Mouse (Mus musculus) embryo, embryonic 9.5 days (tissue): ENCODE data around the gene Galntl5.
"Not testable (repeated sequence)": the region's sequence is repeated elsewhere in the genome, so short reads cannot be mapped to it uniquely, and the experiment has no call there.

Experiments used
- DNase-seq: peaks from one replicate; pipeline ENCODE4 v3.0.0-alpha.2; 2017; ENCODE audit errors: extremely low spot score

The Galntl5 gene

GRCm38 (mm10) chr5:25190521-25190920 is 9.3 kb downstream of the Galntl5 start:
- no peak for DNase-seq

GRCm38 (mm10) chr5:25211872-25212271 is 30.6 kb downstream of the Galntl5 start:
- DNase-seq, result no peak

DNA sequence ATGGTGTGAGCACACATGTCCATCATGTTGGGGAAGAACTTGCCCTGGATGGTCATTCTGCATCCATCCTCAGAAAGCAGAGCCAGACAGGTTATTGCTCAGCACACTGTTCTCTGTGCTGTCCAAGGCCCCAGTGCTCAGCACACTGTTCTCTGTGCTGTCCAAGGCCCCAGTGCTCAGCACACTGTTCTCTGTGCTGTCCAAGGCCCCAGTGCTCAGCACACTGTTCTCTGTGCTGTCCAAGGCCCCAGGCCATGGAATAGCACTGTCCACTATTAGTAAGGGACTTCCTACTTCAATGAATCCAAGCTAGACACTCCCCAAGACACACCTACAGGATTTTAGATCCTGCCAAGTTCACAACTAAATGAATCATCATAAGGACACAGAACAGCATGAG is 32.0 kb downstream of the Galntl5 start:
- not testable (repeated sequence) for DNase-seq

DNA sequence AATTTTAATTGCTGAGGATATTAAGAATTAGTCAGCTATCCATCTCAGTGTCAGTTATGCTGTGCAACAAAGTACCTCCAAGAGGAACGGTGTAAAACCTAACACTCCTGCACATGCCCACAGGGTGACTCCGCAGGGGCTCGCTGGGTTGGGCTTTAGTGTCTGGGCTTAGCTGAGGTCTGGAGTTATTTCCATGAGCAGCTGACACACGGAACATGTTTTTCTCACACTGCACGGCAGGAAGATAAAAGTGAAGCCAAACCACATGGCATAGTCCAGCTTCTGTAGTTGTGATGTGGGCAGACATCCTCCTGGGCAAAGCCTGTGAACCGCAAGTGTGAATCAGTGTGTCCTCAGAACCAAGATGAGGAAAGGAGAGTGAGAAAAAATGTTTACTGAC is 33.7 kb downstream of the Galntl5 start:
- DNase-seq, result no peak

DNA sequence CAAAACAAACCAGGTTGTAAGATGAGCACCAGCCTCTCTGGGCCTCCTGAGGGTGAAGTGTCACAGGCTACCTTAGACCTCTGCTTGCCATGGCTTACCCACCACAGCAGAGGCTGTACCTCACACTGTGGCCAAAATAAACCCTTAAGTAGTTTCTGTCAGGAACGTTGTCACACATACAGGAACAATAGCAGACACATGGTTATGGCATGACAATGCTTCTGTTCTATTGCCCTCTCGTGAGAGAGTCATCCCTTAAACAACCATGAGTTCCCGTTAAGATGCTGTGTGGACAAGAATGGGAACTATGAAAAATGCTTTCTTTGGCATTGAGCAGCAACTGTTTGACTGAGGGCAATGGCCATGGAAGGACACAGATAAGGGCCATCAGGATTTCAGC is 40.3 kb downstream of the Galntl5 start, which contains the start of gene Galnt11:
Galnt11 (plus strand) TSS at position 301 of the 400 bp plus-strand sequence.
- DNase-seq, result no peak

DNA sequence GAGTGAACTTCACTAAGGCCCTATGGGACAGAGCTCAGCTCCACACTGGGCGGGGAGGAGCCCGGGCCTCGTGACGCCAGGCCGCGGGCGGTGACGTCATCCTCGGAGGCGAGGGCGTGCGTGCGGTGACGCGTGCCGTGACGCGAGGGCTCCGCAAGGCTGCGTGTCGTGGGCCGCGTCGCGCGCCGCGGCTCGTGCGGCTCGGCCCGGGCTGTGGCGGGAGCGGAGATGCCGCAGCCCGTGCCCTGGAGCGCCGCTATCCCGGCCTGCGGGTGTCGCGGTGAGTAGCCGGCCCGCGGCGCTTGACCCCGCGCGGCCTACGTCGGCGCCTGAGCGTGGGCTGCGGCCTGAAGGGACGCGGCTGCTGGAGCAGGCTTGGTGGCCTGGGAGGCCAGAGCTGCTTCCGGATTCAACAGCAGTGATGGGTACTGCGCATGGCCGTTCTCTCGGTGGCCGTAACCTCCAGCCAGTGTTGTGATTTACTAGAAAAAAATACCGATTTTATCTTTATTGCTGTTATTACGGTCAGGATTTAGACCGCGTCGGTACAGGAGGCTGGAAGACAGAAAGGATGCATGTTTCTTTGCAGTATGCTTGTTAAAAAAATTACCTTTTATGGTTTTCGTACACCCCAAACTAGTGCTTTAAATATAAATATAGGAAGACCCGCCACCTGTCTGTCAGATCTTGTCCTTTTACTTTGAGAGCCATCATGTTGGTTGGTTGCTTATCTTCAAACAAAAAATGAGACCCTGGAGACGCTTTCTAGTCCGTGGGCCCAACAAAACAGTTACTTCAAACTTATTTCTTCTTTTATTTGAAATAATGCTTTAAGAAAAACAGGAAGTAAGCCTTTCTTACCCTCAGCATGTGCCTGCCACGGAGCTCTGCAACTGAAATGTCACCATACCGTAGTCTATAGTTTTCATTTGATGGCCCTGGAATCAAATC is 41.8 kb downstream of the Galntl5 start, which contains the start of gene E130116L18Rik:
E130116L18Rik (minus strand) TSS at position 402 of the 951 bp plus-strand sequence.
- peak; percentile 89 for DNase-seq

- not testable (repeated sequence) for DNase-seq
These were observed 43.1 kb downstream of the Galntl5 start for GRCm38 (mm10) chr5:25224377-25224776.

GRCm38 (mm10) chr5:25243101-25243500 is 61.8 kb downstream of the Galntl5 start:
- no peak for DNase-seq

DNA sequence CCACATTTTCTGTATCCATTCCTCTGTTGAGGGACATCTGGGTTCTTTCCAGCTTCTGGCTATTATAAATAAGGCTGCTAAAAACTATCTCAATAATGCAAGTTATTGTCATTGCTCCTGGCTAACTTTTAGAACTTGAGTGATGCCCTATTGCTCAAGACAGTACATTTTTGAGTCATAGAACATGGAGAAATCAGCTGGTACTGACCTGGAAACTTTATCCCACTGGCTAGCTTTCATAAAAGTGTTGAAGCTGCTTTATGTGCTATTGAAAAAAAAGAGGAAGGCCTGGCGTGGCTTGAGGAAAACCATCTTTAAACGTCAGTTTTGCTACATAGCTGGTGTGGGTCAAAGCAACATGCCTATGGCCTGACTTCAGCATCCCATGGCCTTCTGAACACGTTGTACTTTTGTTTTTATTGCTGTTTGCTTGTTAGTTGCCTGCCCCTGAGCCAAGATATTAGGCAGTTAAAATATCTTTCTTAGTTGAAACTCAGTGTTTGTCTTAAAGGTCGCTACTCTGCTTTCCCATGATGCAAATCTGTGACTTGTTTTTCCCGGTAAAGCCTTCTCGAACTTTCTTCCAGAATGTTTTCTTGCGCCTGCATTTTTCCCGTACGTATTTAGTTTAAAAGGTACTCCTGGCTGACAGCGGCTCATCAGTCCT is 64.7 kb downstream of the Galntl5 start:
- DNase-seq, result no peak

DNA sequence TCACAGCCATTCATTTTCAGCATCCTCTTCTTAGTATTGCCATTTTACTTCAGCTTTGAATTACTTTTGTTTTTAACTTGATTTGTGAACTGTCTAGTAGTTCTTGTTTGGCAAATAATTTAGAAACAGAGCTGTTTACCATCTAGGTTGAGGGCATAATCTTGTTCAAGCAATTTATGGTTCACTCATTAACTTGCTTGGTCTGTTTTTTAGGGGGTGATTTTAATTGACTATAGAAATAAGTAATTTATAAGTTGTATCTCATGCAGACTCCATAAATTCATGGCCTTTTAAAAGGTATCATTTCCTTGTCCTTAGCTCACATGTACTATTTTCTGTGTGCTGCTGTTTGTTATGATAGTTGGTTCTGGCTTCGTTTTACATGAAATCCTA is 65.2 kb downstream of the Galntl5 start:
- no peak for DNase-seq

DNA sequence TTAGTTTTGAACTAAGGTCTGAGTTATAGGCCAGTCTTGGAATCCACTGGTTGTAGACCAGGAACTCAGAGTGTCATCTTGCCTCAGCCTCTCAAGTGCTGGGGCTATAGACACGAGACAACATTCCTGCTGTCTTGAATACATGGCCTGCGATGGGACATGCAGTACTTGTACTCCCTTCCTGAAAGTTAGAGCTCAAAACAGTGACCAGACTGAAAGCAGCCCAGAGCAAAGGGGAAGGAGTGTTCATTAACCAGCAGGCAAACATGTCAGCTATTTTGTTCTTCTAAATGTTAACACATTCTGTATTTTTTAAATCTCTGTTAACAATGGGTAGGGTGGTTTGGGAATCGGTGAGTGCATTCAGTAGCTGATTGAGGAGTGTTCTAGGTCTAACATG is 65.8 kb downstream of the Galntl5 start:
- DNase-seq, result no peak

GRCm38 (mm10) chr5:25252423-25252822 is 71.2 kb downstream of the Galntl5 start:
- no peak for DNase-seq

DNA sequence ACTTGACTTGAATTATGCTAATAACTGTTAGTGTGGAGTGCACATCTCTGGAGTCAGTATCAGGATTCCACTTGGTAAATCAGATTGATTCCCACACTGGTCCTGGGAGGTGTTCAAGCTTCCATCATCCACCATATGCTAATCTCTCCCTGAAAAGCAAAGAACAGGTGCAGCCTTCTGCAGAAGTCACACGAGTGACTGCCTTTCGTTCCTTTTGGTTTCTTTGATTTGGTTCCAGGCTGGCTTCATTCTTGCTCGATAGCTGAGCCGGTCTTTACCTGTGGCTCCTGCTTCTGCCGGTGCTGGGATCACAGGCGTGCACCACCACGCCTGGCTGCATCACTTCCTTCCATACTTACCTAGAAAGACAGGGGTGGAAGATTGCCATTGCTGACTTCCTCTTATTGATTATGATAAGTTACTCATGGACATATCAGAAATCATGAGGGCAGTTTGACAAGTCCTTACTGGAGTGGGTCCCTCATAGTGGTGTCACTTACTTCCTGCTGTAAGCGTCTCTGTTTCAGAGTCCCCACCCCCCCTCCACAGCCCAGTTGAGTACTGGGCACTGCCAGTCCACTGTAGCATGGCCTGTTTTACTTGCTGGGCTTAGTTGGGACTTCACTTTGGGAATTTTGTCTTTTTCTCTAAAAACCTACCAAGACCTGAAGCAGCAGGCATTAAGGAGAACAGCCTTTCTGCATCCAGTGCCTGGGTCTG is 71.7 kb downstream of the Galntl5 start:
- DNase-seq, result no peak

- no peak for DNase-seq
These were observed 73.2 kb downstream of the Galntl5 start for GRCm38 (mm10) chr5:25254491-25254890.

GRCm38 (mm10) chr5:25256686-25257085 is 75.4 kb downstream of the Galntl5 start:
- DNase-seq, result no peak

GRCm38 (mm10) chr5:25261452-25261851 is 80.2 kb downstream of the Galntl5 start:
- DNase-seq, result no peak

- DNase-seq, result no peak
These were observed 81.0 kb downstream of the Galntl5 start for GRCm38 (mm10) chr5:25262266-25262665.

DNA sequence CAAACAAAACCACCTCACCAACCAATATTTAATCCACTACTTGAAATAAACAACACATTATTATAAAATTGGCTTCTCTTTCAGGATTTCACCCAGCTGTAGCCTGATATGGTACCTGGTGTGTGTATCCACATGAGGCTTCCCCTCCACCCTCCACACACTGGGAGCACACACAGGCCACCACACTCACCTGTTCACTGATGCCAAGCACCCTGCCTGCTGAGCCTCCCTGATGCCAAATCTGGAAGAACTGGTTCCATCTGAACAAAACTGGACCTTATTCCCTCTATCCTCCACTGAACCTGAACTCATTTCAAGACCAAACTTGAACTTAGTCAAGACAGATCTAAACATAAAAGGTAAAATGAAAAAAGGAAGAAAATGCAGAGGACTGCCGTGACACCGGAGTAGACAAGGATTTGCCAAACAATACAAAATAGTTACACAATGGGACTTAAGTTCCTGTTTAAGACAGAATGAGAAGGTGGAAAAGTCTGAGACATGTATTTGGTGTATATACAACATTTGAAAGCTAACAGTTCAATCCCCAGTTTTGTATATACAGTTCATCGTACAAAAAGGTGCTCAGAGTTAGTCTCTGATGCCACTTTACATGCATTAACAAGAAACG is 87.1 kb downstream of the Galntl5 start:
- DNase-seq, result no peak
